Mouse (Mus musculus) kidney, postnatal 36 days (tissue): Measurements from ENCODE around the gene Tap2.

Experiments used
- DNase-seq, 2 experiments: peaks; one replicate each; pipeline ENCODE4 v3.0.0; 2021 to 2022; ENCODE audit warnings: mixed read lengths in 2 of 2

Gene Tap2

GRCm38 (mm10) chr17:34203444-34203843 lies at the start of gene Tap2:
Gene Tap2 (plus strand): TSS chr17:34203527.
- peak in 1 of 2 experiments; percentile 36 for DNase-seq

- peak in 1 of 2 experiments; percentile 23 for DNase-seq
These were observed 47.8 kb upstream of the Tap2 start for GRCm38 (mm10) chr17:34155534-34155933.

- DNase-seq: peak; percentile 25 to 64
These were observed 39.0 kb upstream of the Tap2 start for GRCm38 (mm10) chr17:34164202-34164895.

- DNase-seq: peak in 1 of 2 experiments; percentile 34
These were observed 38.1 kb upstream of the Tap2 start for GRCm38 (mm10) chr17:34165033-34165730.

GRCm38 (mm10) chr17:34169279-34169678 lies 34.0 kb upstream of the Tap2 start:
- DNase-seq: peak; percentile 56 to 66

GRCm38 (mm10) chr17:34170487-34170876 lies 32.8 kb upstream of the Tap2 start:
- DNase-seq: no peak

GRCm38 (mm10) chr17:34170877-34171498 lies 32.3 kb upstream of the Tap2 start:
- DNase-seq: peak; percentile 81 to 91

GRCm38 (mm10) chr17:34172528-34172927 lies 30.8 kb upstream of the Tap2 start:
- DNase-seq: no peak

- no peak for DNase-seq
These were observed 29.3 kb upstream of the Tap2 start for GRCm38 (mm10) chr17:34174075-34174474.

GRCm38 (mm10) chr17:34177179-34177578 lies 26.1 kb upstream of the Tap2 start:
- DNase-seq: no peak

- no peak for DNase-seq
These were observed 24.3 kb upstream of the Tap2 start for GRCm38 (mm10) chr17:34179019-34179418.

- DNase-seq: peak in 1 of 2 experiments; percentile 27
These were observed 23.1 kb upstream of the Tap2 start for GRCm38 (mm10) chr17:34179913-34180859.

GRCm38 (mm10) chr17:34183564-34184219 lies 19.6 kb upstream of the Tap2 start:
- DNase-seq: no peak

GRCm38 (mm10) chr17:34185526-34185925 lies 17.8 kb upstream of the Tap2 start:
- DNase-seq: no peak

- no peak for DNase-seq
These were observed 16.5 kb upstream of the Tap2 start for GRCm38 (mm10) chr17:34186885-34187260.

GRCm38 (mm10) chr17:34187261-34187916 lies 15.9 kb upstream of the Tap2 start, which contains the start of the genes Tap1 and Psmb9:
Gene Tap1 (plus strand): TSS chr17:34187553.
Gene Psmb9 (minus strand): TSS chr17:34187764.
- peak; percentile 99 to 100 for DNase-seq

- peak in 1 of 2 experiments; percentile 52 for DNase-seq
These were observed 15.3 kb upstream of the Tap2 start for GRCm38 (mm10) chr17:34188010-34188409.

- no peak for DNase-seq
These were observed 14.3 kb upstream of the Tap2 start for GRCm38 (mm10) chr17:34188986-34189385.

GRCm38 (mm10) chr17:34192852-34193251 lies 10.5 kb upstream of the Tap2 start:
- no peak for DNase-seq

GRCm38 (mm10) chr17:34193468-34193867 lies 9.9 kb upstream of the Tap2 start:
- no peak for DNase-seq

- no peak for DNase-seq
These were observed 8.6 kb upstream of the Tap2 start for GRCm38 (mm10) chr17:34194723-34195122.
